ENCODE assay signal across 1 mouse cellular context in genomic region chr7:45527169-45527568, GRCm38 (mm10).
TF ChIP-seq lines count a peak whose summit lies in the region.

No protein-coding gene starts in this region.

TF ChIP-seq in MEL, 35 proteins besides CTCF, POLR2A, EP300 and RAD21:
- TF ChIP-seq TBP (IDR thresholded peaks at IDR 0.05; ENCODE audit: low read depth, low read length) (peak; percentile 66), ZNF384 (IDR thresholded peaks at IDR 0.05; ENCODE audit: low read depth, low read length) (peak; percentile 56; the same call in 1 of the 2 replicates)
